Mouse (Mus musculus) inflammation-experienced regulatory T-cells (primary cell): ENCODE measurements around the gene Dhx32. TPM values are rescaled to one million over a fixed set of nuclear protein-coding genes. Genes with fewer than 3 reads are reported as not detected.

Experiments
- polyA plus RNA-seq, 2 experiments: library from polyadenylated mRNA; unstranded; fragments of 100-300 nt; shearing (Covaris generic); gene quantifications; one replicate each; pipeline ENCODE4 v1.2.1; 2017

Dhx32 gene
- 10 to 100 TPM; 23.6 to 28.9 TPM for polyA plus RNA-seq

DNA sequence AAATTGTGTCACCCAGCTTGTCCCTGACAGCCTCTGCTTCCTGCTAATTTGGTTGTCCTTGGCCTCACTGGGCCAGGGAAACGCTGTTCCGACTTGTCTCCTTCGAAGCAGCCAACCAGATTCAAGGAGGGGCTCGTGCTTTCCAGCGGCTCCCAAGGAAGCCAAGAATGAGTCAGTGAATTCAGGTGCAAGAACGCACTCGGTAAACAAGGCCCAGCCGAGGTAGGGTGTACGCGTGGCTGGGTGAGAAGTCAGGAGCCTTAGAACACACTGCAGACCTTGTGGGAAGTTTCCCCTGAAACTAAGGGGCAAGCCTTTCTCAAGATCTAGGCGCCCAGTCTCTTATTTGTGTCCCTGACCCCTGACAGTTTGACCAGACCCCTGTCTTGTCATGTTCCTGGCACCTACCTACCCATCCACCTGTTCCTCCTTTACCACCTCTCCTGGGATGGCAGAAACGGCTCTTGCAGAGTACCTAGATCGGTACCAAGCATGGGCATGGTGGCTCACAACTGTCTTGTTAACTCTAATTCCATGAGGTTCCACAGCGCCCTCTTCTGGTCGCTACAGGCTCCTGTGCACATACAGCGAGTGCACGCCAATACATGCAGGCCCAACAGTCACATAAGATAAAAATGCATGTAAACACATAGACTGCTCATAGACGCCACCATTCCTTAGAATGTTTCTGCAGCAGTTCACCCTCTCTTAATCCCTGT, at the start of gene Dhx32:
Dhx32 (minus strand) TSS at position 10 of the 719 bp plus-strand sequence.

DNA sequence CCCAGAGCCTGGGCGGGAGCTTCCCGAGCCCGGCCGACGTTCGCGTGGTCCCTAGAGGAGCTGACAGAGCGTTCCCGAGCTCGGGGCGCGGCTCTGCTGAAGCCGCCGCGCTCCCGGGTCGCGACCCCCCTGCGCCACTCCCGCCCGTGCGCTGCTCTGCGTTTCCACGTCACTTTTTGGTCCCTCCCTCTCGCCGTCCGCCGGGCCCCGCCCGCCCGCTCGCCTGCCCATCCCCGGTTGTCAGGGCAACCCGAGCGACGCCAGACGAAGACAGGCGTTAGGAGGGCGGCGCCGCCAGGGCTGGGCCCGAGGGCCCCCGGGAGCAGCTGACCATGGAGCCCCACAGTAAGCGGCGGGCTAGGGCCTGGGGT, 5.9 kb downstream of the Dhx32 start, which contains the start of gene Fank1:
Fank1 (plus strand) TSS at position 236 of the 371 bp plus-strand sequence.

DNA sequence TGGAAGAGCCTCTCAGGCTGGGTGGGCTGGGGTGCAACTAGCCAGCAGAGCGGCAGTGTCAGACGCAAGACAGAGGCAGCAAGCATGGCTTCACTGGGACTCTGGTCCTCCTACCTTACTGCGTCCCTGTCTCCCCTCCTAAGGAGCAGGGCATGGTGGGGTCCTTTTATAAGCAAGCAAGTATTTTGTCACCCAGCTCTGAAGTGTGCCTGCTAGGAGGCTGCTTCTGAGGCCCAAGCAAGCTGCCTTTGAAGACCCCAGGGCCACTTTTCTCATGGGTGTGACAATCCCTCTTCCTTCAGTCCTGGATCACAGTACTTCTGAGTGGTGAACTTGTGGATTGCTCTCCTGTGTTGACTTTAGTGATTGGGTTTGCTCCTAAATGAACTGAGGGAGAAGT, 102.6 kb downstream of the Dhx32 start, which contains the start of gene Mmp21:
Mmp21 (minus strand) TSS at position 101 of the 400 bp plus-strand sequence.

Other genes starting within 250 kb of the Dhx32 start
- gene Tex36, start 180.6 kb downstream of the Dhx32 start, polyA plus RNA-seq, result not detected
- 10 to 100 TPM; 30.1 to 32.6 TPM for gene Edrf1, start 145.2 kb downstream of the Dhx32 start, polyA plus RNA-seq
- gene Mmp21, start 102.7 kb downstream of the Dhx32 start, polyA plus RNA-seq, result under 1 TPM; 0.23 to 0.40 TPM
- gene Bccip, start 73.4 kb downstream of the Dhx32 start, polyA plus RNA-seq, result 100 to 1,000 TPM; 154 to 171 TPM
- 10 to 100 TPM; 40.7 to 50.3 TPM for gene Uros, start 72.7 kb downstream of the Dhx32 start, polyA plus RNA-seq
- under 1 TPM in 1 of 2 experiments, not detected in 1; 0.27 TPM for gene Fank1, start 5.9 kb downstream of the Dhx32 start, polyA plus RNA-seq